Mouse (Mus musculus) kidney, adult 18-20 months (tissue): ENCODE measurements around the gene Med15.
"Not testable (repeated sequence)": the region's sequence is repeated elsewhere in the genome, so short reads cannot be mapped to it uniquely, and the experiment has no call there.

Experiments used
- DNase-seq: peaks from one replicate; pipeline ENCODE4 v3.0.0; 2021

Med15 gene

GRCm38 (mm10) chr16:17614740-17615139, 118.0 kb downstream of the Med15 start:
- not testable (repeated sequence) for DNase-seq

- DNase-seq, result no peak
Observed at GRCm38 (mm10) chr16:17611383-17611782, 121.3 kb downstream of the Med15 start.

DNA sequence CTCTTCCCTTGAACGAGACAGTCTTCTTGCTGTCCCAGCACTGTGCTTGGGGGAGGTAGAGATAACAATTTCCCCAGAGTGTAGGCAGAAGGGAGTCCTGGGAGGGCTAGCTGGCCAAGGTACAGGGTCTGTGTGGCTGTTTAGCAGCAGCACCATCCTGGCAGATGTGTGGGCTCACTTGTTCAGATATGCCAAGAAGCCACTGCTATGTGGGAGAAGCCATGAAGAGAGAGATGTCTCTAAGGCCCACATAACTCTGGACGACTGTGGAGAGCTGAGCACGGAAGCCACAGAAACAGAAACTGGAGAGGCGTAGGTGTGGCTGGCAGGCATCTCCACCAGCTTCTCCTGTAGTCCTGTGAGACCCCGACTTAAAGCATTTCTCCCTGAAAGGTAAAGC, 127.0 kb downstream of the Med15 start:
- DNase-seq, result no peak

- DNase-seq, result no peak
Observed at GRCm38 (mm10) chr16:17604941-17605340, 127.8 kb downstream of the Med15 start.
